Mouse (Mus musculus) cerebellum, adult 11 months (tissue): ENCODE data around the gene Igdcc4.

Experiments
- DNase-seq: peaks from one replicate; pipeline ENCODE4 v3.0.0; 2022

The Igdcc4 gene

DNA sequence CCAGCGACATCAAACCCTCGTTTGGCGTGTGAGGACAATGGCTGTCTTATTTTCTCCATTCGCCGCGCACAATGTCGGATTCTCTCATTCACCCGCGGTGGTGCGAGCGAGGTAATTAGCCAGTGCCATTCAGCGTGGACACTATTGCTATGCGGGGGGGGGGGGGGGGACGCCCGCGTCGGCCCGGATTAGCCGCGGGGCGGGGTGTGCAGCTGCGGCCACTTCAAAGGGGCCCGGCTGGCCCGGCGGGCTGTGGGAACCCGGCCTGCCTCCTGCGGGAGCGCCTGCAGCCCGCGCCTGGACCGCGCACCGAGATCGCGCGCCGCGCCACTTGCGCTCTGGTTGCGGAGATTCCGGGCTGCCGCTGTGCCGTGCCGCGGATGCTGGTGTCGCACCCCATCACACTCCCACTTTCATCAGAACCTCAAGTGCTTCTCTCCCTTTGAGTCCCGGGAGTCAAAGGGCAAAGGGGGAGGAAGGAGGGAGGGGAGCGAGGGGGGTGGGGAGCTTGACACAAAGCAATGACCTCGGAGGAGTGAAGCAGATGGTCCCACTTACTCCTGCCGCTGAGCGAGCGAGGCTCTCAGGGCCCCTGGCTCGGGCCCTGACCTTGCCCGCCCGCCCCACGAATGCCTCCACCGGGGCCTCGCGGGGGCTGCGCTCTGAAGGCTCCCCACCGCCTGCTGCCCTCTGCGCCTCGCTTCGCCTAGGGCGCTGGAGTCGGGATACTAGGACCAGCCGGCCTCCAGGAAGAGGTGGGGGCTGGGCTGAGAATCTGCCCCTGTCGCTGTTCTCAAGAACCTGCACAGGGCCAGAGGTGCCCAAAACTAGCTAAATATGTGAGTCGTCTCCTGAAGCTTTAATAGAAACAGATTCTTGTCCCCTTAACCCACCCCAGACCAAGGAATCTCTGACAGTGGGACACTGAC is 61.7 kb downstream of the Igdcc4 start:
- no peak for DNase-seq

- no peak for DNase-seq
Measured at GRCm38 (mm10) chr9:65164870-65165269, 63.6 kb downstream of the Igdcc4 start.

DNA sequence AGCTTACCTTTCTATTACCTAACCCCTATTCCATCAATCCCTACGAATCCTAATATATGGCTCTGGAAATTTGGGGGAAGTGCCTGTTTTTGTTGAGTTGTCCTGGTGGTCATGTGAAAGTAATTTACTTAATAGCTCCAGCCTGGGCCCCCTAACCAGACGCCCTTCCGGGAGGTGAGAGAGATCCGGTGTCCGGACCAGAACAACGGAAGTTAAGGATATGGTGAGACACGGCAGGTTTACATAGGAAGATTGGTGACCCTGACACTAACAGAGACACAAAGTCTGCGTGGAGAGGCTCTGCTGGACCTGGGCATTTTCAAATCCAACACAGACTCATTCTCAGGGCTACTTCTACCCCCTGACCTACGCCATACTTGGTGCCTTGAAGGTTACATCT is 65.1 kb downstream of the Igdcc4 start:
- no peak for DNase-seq

DNA sequence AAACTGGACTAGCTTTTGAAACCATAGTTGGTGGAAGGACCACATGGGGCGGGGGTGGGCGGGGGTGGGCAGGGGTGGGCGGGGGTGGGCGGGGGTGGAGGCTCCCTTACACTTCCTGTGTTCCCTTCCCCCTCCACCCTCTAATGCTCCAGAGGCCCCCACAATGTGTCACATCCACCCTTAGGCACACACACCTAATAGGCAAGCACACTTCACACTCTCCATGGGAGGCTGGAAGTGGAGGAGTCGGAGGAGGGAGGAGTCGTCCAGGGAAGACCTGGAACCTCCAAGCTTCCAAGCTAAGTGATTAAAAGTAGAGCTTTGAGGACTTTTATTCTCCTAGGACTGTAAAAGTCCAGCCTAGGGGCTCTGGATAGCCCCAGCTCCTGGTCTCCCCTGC is 67.2 kb downstream of the Igdcc4 start:
- DNase-seq: no peak

DNA sequence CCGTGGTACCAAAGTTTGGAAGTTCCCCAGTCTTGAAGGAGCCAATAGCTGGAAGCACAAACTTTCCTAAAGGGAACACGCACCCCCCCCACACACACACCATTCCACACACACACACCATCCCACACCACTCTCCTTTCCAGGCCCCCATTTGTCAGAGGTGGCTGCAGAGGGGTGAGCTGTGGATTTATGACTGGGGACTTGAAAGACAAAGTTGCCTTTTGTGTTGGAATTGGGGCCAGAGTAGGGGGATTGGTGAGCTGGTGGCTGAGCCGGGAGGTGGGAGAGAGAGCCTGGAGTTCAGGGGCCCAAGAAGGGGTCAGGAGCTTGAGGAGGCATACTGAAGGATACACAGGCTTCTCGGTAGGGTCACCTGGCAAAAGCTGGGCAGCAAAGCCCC is 67.7 kb downstream of the Igdcc4 start:
- DNase-seq: no peak

GRCm38 (mm10) chr9:65172654-65173053 is 71.4 kb downstream of the Igdcc4 start:
- no peak for DNase-seq

GRCm38 (mm10) chr9:65175234-65175938 is 74.1 kb downstream of the Igdcc4 start:
- DNase-seq: no peak

- DNase-seq: no peak
Measured at GRCm38 (mm10) chr9:65175939-65176871, 74.9 kb downstream of the Igdcc4 start.

DNA sequence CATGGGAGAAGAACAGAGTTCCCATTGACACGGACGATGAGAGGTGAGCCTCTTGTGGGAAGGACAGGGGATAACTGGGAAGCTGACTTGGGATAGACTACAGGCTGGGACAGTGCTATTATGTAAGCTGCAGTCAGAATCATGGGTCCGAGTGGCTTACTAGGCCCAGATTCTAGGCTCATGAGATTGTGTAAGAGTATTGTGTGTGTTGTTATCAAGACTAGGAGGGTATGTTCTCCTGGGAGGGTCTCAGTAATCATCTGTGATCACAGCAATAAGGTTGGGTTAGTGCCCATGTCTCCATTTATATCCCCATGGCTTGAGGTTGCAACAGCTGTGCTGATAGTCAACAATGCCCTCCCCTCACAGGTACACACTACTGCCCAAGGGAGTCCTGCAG is 76.2 kb downstream of the Igdcc4 start:
- no peak for DNase-seq

- DNase-seq: no peak
Measured at GRCm38 (mm10) chr9:65177912-65178311, 76.6 kb downstream of the Igdcc4 start.

- DNase-seq: no peak
Measured at GRCm38 (mm10) chr9:65178336-65179213, 77.3 kb downstream of the Igdcc4 start.

DNA sequence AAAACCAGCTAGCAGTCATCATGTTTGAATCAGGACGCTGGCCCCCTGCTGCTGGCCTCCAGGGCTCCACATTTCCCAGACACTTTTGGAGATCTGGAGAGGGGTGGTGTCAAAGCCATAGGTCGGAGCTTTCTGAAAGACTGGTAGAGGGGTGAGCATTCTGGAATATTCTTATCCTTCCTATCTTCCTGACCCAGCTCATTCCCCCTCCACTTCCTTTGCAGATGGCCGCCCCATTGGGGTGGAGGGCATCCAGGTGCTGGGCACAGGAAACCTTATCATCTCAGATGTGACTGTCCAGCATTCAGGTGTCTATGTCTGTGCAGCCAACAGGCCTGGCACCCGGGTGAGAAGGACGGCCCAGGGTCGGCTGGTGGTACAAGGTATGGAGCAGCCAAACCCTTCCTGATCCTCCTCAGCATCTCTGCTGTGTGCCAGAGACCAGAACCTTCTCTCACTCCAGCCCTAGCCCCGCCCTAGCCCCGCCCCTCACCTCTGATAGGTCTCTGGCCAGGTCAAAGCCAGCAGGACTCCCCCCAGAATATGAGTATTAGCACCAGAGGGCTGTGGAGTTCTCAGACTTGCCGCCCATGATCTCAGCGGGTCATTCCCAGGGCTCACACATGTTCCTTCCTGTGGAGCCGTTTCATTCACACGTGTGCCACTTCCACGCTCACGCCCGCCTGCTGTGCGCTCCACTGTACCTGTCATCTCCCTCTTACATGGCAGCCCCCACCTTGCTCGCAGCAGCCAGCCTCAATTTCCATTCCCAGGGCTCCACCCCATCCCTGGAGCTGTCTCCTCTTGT is 78.7 kb downstream of the Igdcc4 start:
- no peak for DNase-seq
